Mouse (Mus musculus): ENCODE measurements at regions not wholly inside any gene's neighbourhood (a gene's known extent, or its start where the extent isn't known, plus 50 kb on each side); places are given as distances from the start of the nearest gene placed in this dataset.

DNA sequence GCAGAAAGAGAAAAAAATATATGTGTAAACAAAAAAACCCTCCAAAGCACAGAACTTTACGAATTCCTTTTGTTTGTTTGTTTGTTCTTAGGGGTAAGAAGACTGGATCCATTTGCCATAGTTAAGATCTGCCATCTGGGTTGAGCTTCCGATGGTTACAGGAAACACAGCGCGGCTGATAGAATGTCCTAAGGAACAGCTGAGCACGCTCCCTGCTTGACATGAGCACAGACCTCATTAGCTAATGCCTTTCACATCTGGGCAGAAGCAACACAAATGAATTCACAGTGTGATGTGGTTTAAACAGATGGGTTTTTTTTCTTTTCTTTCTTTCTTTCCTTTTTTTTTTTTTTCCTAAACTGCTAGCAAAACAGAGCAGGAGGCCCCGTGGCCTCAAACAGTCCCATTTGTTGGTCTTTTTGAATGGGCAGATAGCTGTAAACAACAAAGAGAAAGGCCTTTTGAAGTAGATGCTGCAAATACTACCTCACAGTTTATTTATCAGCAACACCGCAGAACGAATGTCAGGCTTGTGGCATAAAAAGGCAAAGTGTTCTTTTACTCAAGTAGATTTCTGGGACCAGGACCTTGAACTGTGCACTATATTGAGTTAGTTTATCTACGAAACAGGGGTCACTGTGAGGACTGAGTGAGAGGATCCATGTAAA is 61.0 kb upstream of the Raph1 start:
- DNase-seq (ENCODE audit: low read depth, low spot score): no peak

GRCm38 (mm10) chr1:60627367-60627766 is 60.5 kb upstream of the Raph1 start:
- DNase-seq (ENCODE audit: low read depth, low spot score): no peak

GRCm38 (mm10) chr1:60625698-60626486 is 59.0 kb upstream of the Raph1 start:
- no peak for DNase-seq (ENCODE audit: low read depth, low spot score)

DNA sequence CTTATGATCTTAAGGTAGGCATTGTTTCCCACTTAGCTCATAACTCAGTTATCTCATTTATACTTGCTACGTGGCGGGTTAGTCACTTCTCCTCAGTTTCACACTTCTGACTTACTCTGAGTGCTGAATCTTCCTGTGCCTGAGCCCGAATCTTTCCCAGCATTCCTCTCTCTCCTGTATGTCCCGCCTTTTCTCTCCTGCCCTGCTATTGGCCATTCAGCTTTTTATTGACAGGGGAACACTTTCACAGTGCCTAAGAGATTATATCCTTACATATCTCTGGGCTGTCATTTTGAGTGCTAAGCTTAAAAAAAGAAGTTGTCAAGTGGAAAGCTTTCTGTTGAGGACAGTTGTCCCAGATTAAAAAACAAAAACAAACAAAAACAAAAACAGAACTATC is 57.3 kb upstream of the Raph1 start:
- peak; percentile 29 for DNase-seq (ENCODE audit: low read depth, low spot score)

- DNase-seq (ENCODE audit: low read depth, low spot score): no peak
These were observed 56.6 kb upstream of the Raph1 start for GRCm38 (mm10) chr1:60623440-60624016.

DNA sequence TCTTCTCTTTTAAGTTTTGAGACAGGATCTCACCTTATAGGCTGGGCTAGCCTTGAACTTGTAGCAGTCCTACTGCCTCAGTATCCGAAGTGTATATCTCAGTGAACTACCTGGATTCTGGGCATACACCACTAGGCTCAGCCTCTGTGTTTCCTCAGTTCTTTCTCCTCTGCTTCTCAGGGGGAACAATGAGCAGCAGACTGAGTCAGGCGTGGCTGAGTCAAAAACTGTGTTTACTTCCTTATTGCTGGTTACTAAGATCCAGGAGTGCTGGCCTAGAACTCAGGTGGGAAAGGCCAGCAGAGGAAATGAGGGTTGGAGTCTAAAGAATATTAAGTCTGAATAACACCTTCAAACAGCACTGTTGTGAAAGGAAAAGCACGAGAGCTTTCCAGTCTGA is 54.9 kb upstream of the Raph1 start:
- no peak for DNase-seq (ENCODE audit: low read depth, low spot score)

- DNase-seq (ENCODE audit: low read depth, low spot score): no peak
These were observed 54.3 kb upstream of the Raph1 start for GRCm38 (mm10) chr1:60621064-60621726.

- DNase-seq (ENCODE audit: low read depth, low spot score): no peak
These were observed 51.5 kb upstream of the Raph1 start for GRCm38 (mm10) chr1:60618389-60618788.

- no peak for DNase-seq (ENCODE audit: low read depth, low spot score)
These were observed 50.0 kb upstream of the Raph1 start for GRCm38 (mm10) chr1:60616916-60617315.
